Mouse (Mus musculus): Measurements from ENCODE around the gene Gp9.
"Not testable (repeated sequence)": the region's sequence is repeated elsewhere in the genome, so short reads cannot be mapped to it uniquely, and the experiment has no call there.

The Gp9 gene

GRCm38 (mm10) chr6:87750184-87750910, 27.5 kb upstream of the Gp9 start:
- no peak for DNase-seq (ENCODE audit: low read depth, low spot score)

DNA sequence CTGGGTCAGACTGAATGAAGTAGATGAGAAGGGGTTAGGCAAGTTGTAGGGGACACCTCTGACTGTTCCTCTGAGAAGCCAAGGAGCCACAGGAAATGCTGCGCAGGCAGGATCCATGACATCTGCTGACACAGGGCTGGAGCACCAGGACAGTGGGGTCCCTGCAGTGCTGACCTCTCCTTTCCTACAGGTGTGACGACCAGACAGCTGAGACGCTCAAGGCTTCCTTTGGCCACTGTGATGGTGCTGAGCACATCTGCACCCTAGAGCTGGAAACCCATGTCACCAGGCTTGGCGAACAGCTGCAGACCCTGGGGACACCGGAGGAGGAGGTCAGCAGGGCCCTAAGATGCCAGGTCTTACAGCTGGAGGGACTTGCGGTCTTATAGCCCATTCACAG, 26.3 kb upstream of the Gp9 start:
- no peak for DNase-seq (ENCODE audit: low read depth, low spot score)

DNA sequence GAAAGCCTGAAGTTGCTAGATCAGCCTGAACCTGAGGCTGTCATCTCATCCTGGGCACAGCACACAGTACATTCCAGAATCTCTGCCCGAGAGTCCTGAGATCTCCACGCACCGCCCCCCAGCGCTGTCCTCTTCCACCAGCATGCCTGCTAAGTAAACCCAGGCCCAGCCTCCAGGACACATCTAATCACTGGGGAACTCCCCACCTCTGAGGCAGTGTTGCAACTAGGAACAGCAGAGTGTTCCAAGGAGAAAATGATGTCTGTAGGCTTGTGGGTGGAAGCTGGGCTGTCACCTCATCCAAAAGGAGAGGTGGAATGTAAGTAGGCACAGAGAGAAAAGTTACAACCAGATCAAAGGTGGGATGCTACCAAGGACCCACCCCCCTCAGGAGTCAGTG, 22.7 kb upstream of the Gp9 start:
- no peak for DNase-seq (ENCODE audit: low read depth, low spot score)

DNA sequence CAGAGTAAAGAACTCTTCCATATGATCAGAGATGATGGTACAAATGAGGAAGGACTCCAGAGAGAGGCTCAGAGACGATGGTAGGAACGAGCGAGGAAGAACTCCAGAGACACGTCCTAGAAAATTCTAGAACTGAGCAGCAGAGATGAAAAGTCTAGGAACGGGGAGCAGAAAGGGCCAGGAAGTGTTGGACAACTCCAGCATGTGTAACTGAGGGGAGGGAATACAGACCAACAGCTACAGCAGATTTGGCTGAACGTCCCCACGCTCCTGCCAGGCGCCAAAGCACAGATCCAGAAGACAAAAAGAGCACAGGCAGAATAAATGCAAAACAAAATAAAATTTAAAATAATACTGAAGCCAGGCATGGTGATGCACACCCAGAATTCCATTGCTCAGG, 21.0 kb upstream of the Gp9 start:
- no peak for DNase-seq (ENCODE audit: low read depth, low spot score)

DNA sequence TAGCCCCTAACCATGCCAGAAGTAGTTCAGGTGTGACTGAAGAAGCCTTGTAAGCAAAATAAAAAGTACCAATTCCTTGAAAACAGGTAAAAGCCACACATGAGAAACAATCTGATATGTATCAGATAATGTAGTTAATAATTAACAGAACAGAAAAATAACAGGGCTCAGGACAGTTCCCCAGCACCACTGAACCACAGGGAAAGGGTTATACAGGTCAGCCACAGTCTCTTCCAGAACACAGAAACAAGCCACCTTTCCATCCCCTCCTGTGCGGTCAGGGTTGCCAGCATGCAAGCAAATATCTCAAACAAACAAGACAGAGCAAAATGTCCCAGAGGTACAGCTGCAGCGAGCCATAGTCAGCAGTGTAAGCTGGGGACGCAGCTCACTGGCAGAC, 18.5 kb upstream of the Gp9 start:
- DNase-seq (ENCODE audit: low read depth, low spot score), result no peak

DNA sequence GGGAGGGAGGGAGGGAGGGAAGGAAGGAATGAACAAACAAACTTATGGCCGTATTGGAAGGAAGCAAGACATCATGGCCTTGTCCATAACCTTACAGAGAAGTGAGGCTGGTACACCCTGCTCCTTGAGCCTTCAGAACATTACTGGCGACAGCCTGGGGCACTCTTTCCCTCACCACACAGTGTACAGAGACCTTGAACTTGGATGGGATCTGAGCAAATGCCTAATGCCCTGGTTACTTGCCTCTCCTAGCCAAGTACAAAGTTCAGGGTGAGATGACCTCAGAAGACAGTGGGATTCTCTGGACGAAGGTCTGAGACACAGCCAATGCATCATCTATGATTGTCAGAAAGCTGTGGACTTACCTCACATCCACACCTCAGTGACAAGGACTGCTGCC, 18.0 kb upstream of the Gp9 start:
- no peak for DNase-seq (ENCODE audit: low read depth, low spot score)

GRCm38 (mm10) chr6:87762161-87762560, 15.7 kb upstream of the Gp9 start:
- no peak for DNase-seq (ENCODE audit: low read depth, low spot score)

DNA sequence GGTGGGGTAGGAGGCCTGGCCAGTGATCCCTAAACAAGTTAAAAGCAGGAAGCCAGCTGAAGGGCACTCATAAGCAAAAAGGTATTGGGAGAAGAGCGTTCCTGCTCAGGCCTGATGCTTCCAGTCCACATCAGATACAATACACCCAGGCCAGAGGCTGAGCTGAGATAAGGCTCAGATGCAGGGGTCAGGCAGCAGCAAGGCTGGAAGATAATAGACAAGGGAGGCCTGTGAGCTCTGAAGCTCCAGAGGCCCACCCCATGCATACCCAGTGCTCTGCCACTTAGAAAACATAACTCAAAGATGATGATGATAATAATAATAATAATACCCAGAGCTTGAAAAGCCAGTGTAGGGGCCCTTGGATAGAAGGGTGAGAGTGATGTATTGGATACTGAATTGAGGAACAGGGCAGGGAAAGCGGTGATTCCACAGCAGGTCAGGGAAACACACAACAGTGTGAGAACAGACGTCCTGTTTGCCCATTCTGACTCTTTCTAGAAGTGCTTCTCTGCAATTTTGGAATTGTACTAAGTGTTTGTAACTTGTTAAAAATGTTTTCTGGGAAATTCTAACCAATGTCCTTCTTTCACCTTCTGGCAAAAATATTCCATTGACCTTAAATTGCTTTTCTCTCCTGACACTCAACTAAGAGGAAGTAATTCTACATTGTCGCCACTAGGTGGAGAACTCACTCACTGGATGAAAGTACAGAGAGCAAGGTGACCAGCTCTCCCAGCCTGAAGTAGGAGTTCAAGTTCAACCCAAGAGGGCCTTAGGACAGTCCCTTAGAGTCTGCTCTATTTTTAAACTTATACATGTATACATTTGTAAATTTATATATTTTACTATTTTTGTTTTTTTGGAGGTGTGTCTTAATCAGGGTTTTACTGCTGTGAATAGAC, 14.2 kb upstream of the Gp9 start:
- DNase-seq (ENCODE audit: low read depth, low spot score), result no peak

DNA sequence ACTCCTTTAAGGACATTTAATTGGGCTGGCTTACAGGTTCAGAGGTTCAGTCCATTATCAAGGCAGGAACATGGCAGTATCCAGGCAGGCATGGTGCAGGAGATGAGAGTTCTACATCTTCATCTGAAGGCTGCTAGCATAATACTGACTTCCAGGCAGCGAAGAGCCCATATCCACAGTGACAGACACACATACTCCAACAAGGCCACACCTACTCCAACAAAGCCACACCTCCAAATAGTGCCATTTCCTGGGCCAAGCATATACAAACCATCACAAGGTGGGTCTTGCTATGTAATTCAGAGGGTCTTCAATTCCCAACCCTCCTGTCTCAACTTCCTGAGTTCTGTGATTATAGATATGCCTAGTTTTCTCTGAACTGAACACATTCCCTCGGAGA, 13.6 kb upstream of the Gp9 start:
- DNase-seq (ENCODE audit: low read depth, low spot score), result not testable (repeated sequence)

GRCm38 (mm10) chr6:87770626-87771025, 7.2 kb upstream of the Gp9 start:
- no peak for DNase-seq (ENCODE audit: low read depth, low spot score)

- no peak for DNase-seq (ENCODE audit: low read depth, low spot score)
Observed at GRCm38 (mm10) chr6:87774466-87774865, 3.4 kb upstream of the Gp9 start.

DNA sequence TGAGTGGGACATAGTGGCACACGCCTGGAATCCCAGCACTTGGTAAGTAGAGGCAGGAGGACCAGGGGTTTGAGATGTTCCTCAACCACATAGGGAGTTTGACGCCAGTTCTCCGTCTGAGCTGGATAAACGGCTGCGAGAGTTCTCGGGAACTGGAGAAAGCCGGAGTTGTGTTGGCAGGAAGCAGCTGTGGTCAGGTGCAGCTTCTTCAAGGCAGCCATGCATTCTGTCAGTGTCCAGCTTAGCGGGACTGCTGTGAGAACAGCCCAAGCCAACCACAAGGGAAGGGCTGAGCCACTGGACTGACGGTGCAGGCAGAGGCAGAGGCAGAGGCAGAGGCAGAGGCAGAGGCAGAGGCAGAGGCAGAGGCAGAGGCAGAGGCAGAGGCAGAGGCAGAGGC, 3.0 kb upstream of the Gp9 start:
- DNase-seq (ENCODE audit: low read depth, low spot score), result no peak

DNA sequence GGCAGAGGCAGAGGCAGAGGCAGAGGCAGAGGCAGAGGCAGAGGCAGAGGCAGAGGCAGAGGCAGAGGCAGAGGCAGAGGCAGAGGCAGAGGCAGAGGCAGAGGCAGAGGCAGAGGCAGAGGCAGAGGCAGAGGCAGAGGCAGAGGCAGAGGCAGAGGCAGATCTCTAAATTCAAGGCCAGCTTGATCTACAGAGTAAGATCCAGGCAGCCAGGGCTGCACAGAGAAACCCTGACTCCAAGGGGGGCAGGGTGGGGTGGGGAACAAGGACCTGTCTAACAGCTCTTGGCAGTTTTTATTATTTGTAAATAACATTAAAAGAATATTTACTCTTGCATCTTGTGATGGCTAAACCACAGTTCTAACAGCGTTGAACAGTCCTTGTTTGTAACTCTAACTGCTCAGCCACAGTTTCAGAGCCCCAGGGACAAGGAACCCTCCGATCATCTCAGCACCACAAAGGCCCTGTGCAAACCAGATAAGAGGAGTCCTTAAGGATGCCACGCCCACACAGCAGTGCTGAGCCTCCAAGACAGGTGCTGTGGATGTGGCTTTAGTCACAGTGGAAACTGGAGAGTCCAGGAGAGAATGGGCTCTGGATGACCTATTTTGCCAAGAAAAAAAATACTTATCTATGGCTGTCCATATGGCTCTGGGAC, 2.2 kb upstream of the Gp9 start:
- no peak for DNase-seq (ENCODE audit: low read depth, low spot score)

DNA sequence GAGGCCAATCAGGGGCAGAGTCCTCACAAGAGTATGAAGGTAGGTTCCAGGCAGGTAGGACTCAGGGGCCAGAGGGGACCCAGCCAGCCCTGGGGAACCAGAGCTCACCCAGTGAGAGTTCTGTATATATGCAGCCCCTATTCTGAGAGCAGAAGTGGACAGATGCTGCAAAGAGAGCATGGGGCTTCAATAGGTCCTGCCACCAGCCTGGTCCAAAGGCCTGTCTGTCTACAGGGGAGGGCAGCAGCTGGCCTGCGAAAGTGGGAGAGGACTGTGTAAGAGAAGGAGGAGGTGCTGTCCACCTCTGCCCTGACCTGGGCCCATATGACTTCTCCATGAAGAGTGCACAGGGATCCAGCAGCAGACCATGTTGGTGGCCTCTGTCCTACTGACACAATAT, 1.2 kb upstream of the Gp9 start:
- DNase-seq (ENCODE audit: low read depth, low spot score), result no peak

GRCm38 (mm10) chr6:87778294-87779173, 662 bp downstream of the Gp9 start:
- no peak for DNase-seq (ENCODE audit: low read depth, low spot score)

- no peak for DNase-seq (ENCODE audit: low read depth, low spot score)
Observed at GRCm38 (mm10) chr6:87779174-87780165, 1.6 kb downstream of the Gp9 start.

DNA sequence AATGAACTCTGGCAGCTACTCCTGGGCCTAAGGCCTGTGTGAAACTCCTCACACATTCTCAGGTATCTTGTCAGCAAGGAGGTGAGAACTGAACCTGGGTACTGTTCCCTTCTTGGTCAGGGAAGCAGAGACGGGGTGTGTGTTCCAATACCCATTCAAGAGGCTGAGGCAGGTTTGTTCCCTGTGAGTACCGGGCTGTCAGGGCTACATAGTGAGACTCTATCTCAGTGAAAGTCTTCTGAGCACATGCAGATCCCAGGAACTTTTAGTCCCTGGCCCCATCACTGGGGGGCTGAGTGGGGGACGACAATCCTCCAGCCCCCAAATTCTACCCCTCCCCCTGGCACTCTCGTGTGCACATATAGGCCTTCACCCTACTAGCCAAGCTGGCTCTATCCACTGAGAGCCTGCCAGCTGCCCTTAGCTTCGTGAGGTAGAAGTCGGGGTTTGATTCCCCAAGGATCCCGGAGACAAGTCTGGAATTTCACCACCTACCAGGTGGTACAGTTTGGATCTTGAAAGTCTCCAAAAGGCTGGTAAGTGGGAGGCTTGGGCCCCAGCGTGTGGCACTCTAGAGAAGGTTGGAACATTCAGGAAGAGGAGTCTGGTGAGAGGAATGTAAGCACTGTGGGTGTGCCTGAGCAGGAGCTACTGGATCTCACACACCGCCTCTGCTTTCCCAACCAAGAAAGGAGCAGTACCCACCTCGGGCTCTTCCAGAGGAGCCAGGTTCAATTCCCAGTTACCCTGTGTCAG, 2.9 kb downstream of the Gp9 start:
- no peak for DNase-seq (ENCODE audit: low read depth, low spot score)

- DNase-seq (ENCODE audit: low read depth, low spot score), result no peak
Observed at GRCm38 (mm10) chr6:87784033-87784432, 6.2 kb downstream of the Gp9 start.

GRCm38 (mm10) chr6:87786621-87787020, 8.7 kb downstream of the Gp9 start:
- no peak for DNase-seq (ENCODE audit: low read depth, low spot score)
